Mouse (Mus musculus) hindbrain, embryonic 16.5 days (tissue): ENCODE data around the gene Hmgb1. TPM values are rescaled to one million over a fixed set of nuclear protein-coding genes. Genes with fewer than 3 reads are reported as not detected.
A peak's percentile ranks its signal among the peaks of the same experiment; 100 is the strongest.

ENCODE experiments used
- ATAC-seq: fragments of 200-750 bp; cut with Nextera tagmentation; 2 replicates; pipeline ENCODE4 v1.8.0; 2017; ENCODE audit warnings: moderate TSS enrichment, moderate library complexity
- H3K27ac ChIP-seq: fragments of 300-500 bp; sonication (generic); 2 replicates; pipeline ENCODE4 v1.5.1; 2014; ENCODE audit warnings: low read depth, mild to moderate bottlenecking, control low read depth, low read length, moderate library complexity
- H3K27me3 ChIP-seq: fragments of 300-500 bp; sonication (generic); replicated peaks from 2 replicates; pipeline ENCODE4 v1.6.1; 2014; ENCODE audit warnings: low read length; ENCODE audit not compliant: control insufficient read depth, insufficient read depth
- H3K36me3 ChIP-seq: fragments of 300-500 bp; sonication (generic); 2 replicates; pipeline ENCODE4 v1.6.1; 2014; ENCODE audit warnings: mild to moderate bottlenecking, low read length, moderate library complexity, mixed read lengths; ENCODE audit not compliant: control insufficient read depth, insufficient read depth
- H3K4me1 ChIP-seq: fragments of 300-500 bp; sonication (generic); 2 replicates; pipeline ENCODE4 v1.6.1; 2014; ENCODE audit warnings: low read depth, low read length; ENCODE audit not compliant: control insufficient read depth, insufficient read depth
- H3K4me2 ChIP-seq: fragments of 300-500 bp; sonication (generic); 2 replicates; pipeline ENCODE4 v1.6.1; 2014; ENCODE audit warnings: mild to moderate bottlenecking, low read length, control low read depth, moderate library complexity
- H3K4me3 ChIP-seq: fragments of 300-500 bp; sonication (generic); 2 replicates; pipeline ENCODE4 v1.5.1; 2014; ENCODE audit warnings: mild to moderate bottlenecking, low read length, control low read depth, moderate library complexity
- H3K9ac ChIP-seq: fragments of 300-500 bp; sonication (generic); 2 replicates; pipeline ENCODE4 v1.6.1; 2014; ENCODE audit warnings: low read depth, mild to moderate bottlenecking, control low read depth, low read length, moderate library complexity
- H3K9me3 ChIP-seq: fragments of 300-500 bp; sonication (generic); 2 replicates; pipeline ENCODE4 v1.6.1; 2014; ENCODE audit warnings: mild to moderate bottlenecking, low read length, moderate library complexity; ENCODE audit not compliant: control insufficient read depth
- WGBS: fragments of 180-500 bp; shearing (Covaris S2); extraction: QIAGEN DNeasy Blood & Tissue Kit; methylation state at CpG from one replicate; pipeline ENCODE4 v1.1.7; 2014; 5-methylcytosine and 5-hydroxymethylcytosine counted together
- polyA plus RNA-seq: library from polyadenylated mRNA; unstranded; fragments of >200 nt; fragmentation: Nextera tagmentation; extraction: Ambion mirVana; gene quantifications from 2 replicates; pipeline ENCODE4 v1.2.1, GENCODE M21; 2015

Hmgb1 gene
- polyA plus RNA-seq, 1 experiment from 2014 or later, result 634 TPM

- WGBS, result 77% methylated on average over 4 of the region's 4 CpGs
- no peaks in the 10 kb centered on the region for H3K27me3 ChIP-seq
- no peak overlapping the region for H3K27ac ChIP-seq
- H3K4me3 ChIP-seq, result no peak overlapping the region
- no peaks in the 10 kb centered on the region for H3K4me1 ChIP-seq
- peaks cover 41% of the 10 kb centered on the region for H3K36me3 ChIP-seq
- no peak overlapping the region for H3K4me2 ChIP-seq
- no peak for ATAC-seq
- no peak overlapping the region for H3K9ac ChIP-seq
- no peaks in the 10 kb centered on the region for H3K9me3 ChIP-seq
These were observed 28.5 kb upstream of the Hmgb1 start for GRCm38 (mm10) chr5:149212806-149213205.

- no peaks in the 10 kb centered on the region for H3K4me1 ChIP-seq
- no peak overlapping the region for H3K4me2 ChIP-seq
- H3K27ac ChIP-seq, result no peak overlapping the region
- no peak overlapping the region for H3K9ac ChIP-seq
- no peak overlapping the region for H3K4me3 ChIP-seq
- no peaks in the 10 kb centered on the region for H3K9me3 ChIP-seq
- H3K27me3 ChIP-seq, result no peaks in the 10 kb centered on the region
- peaks cover 32% of the 10 kb centered on the region for H3K36me3 ChIP-seq
- ATAC-seq, result no peak
- WGBS, result 72% methylated on average over 4 of the region's 4 CpGs
These were observed 26.8 kb upstream of the Hmgb1 start for GRCm38 (mm10) chr5:149211041-149211440.

GRCm38 (mm10) chr5:149209328-149209727, 25.0 kb upstream of the Hmgb1 start:
- Histone ChIP-seq H3K4me3 (no peak overlapping the region), H3K4me1 (no peaks in the 10 kb centered on the region), H3K9me3 (no peaks in the 10 kb centered on the region), H3K4me2 (no peak overlapping the region), H3K27ac (no peak overlapping the region), H3K27me3 (no peaks in the 10 kb centered on the region), H3K9ac (no peak overlapping the region), H3K36me3 (peaks cover 31% of the 10 kb centered on the region)
- peak; percentile 76 for ATAC-seq
- 18% methylated on average over 8 of the region's 8 CpGs for WGBS

GRCm38 (mm10) chr5:149208776-149209175, 24.5 kb upstream of the Hmgb1 start:
- Histone ChIP-seq H3K9me3 (no peaks in the 10 kb centered on the region), H3K4me2 (no peak overlapping the region), H3K36me3 (peaks cover 31% of the 10 kb centered on the region), H3K4me3 (no peak overlapping the region), H3K9ac (no peak overlapping the region), H3K27me3 (no peaks in the 10 kb centered on the region), H3K4me1 (no peaks in the 10 kb centered on the region), H3K27ac (no peak overlapping the region)
- ATAC-seq, result no peak
- WGBS, result 71% methylated on average over 7 of the region's 7 CpGs

GRCm38 (mm10) chr5:149207661-149208060, 23.4 kb upstream of the Hmgb1 start:
- Histone ChIP-seq H3K9me3 (no peaks in the 10 kb centered on the region), H3K4me2 (no peak overlapping the region), H3K4me3 (no peak overlapping the region), H3K27ac (no peak overlapping the region), H3K9ac (no peak overlapping the region), H3K27me3 (no peaks in the 10 kb centered on the region), H3K4me1 (no peaks in the 10 kb centered on the region), H3K36me3 (peaks cover 32% of the 10 kb centered on the region)
- no peak for ATAC-seq
- WGBS, result 71% methylated on average over 6 of the region's 6 CpGs

GRCm38 (mm10) chr5:149206286-149206685, 22.0 kb upstream of the Hmgb1 start:
- no peaks in the 10 kb centered on the region for H3K27me3 ChIP-seq
- no peaks in the 10 kb centered on the region for H3K9me3 ChIP-seq
- no peak overlapping the region for H3K27ac ChIP-seq
- no peak overlapping the region for H3K4me2 ChIP-seq
- WGBS, result 81% methylated on average over 5 of the region's 5 CpGs
- no peak overlapping the region for H3K4me3 ChIP-seq
- ATAC-seq, result no peak
- no peak overlapping the region for H3K9ac ChIP-seq
- no peaks in the 10 kb centered on the region for H3K4me1 ChIP-seq
- peaks cover 38% of the 10 kb centered on the region for H3K36me3 ChIP-seq

- H3K4me1 ChIP-seq, result no peaks in the 10 kb centered on the region
- H3K36me3 ChIP-seq, result peaks cover 32% of the 10 kb centered on the region
- H3K27ac ChIP-seq, result no peak overlapping the region
- no peaks in the 10 kb centered on the region for H3K27me3 ChIP-seq
- ATAC-seq, result no peak
- H3K9me3 ChIP-seq, result no peaks in the 10 kb centered on the region
- 65% methylated on average over 8 of the region's 8 CpGs for WGBS
- no peak overlapping the region for H3K9ac ChIP-seq
- no peak overlapping the region for H3K4me2 ChIP-seq
- H3K4me3 ChIP-seq, result no peak overlapping the region
These were observed 21.0 kb upstream of the Hmgb1 start for GRCm38 (mm10) chr5:149205265-149205664.

- H3K9ac ChIP-seq, result no peak overlapping the region
- no peak overlapping the region for H3K4me2 ChIP-seq
- peaks cover 29% of the 10 kb centered on the region for H3K36me3 ChIP-seq
- no peaks in the 10 kb centered on the region for H3K4me1 ChIP-seq
- H3K27me3 ChIP-seq, result no peaks in the 10 kb centered on the region
- H3K27ac ChIP-seq, result no peak overlapping the region
- WGBS, result 90% methylated on average over 7 of the region's 7 CpGs
- no peaks in the 10 kb centered on the region for H3K9me3 ChIP-seq
- H3K4me3 ChIP-seq, result no peak overlapping the region
- no peak for ATAC-seq
These were observed 20.5 kb upstream of the Hmgb1 start for GRCm38 (mm10) chr5:149204822-149205221.

GRCm38 (mm10) chr5:149203796-149204375, 19.6 kb upstream of the Hmgb1 start:
- Histone ChIP-seq H3K4me1 (no peaks in the 10 kb centered on the region), H3K4me3 (no peak overlapping the region), H3K9ac (no peak overlapping the region), H3K36me3 (peaks cover 34% of the 10 kb centered on the region), H3K27ac (no peak overlapping the region), H3K9me3 (no peaks in the 10 kb centered on the region), H3K4me2 (no peak overlapping the region), H3K27me3 (no peaks in the 10 kb centered on the region)
- 89% methylated on average over 4 of the region's 4 CpGs for WGBS
- ATAC-seq, result no peak

- no peaks in the 10 kb centered on the region for H3K9me3 ChIP-seq
- H3K9ac ChIP-seq, result no peak overlapping the region
- no peak for ATAC-seq
- H3K27me3 ChIP-seq, result no peaks in the 10 kb centered on the region
- no peak overlapping the region for H3K27ac ChIP-seq
- no peak overlapping the region for H3K4me3 ChIP-seq
- WGBS, result 84% methylated on average over 5 of the region's 5 CpGs
- H3K4me2 ChIP-seq, result no peak overlapping the region
- peaks cover 34% of the 10 kb centered on the region for H3K36me3 ChIP-seq
- H3K4me1 ChIP-seq, result no peaks in the 10 kb centered on the region
These were observed 18.7 kb upstream of the Hmgb1 start for GRCm38 (mm10) chr5:149202941-149203340.
